Mouse (Mus musculus) left cerebral cortex, postnatal 14 days (tissue): ENCODE measurements around the gene Il31ra. TPM values are rescaled to one million over a fixed set of nuclear protein-coding genes. Genes with fewer than 3 reads are reported as not detected.
A peak's percentile ranks its signal among the peaks of the same experiment; 100 is the strongest.
"Not testable (repeated sequence)": the region's sequence is repeated elsewhere in the genome, so short reads cannot be mapped to it uniquely, and the experiment has no call there.

ENCODE experiments used
- DNase-seq, 2 experiments: peaks; one replicate each; pipeline ENCODE4 v3.0.0; 2021 to 2022; ENCODE audit warnings: low spot score in 2 of 2, mixed read lengths in 1 of 2
- intact Hi-C: fragments of 180-260 bp; cut with DNase I; formaldehyde crosslinking; loops from one replicate; pipeline ENCODE4 v1.15.1; 2025
- long read RNA-seq, 2 experiments: library from polyadenylated mRNA; stranded (forward); transcript quantifications; one replicate each; pipeline ENCODE4 v2.0.0; 2021
- total RNA-seq, 2 experiments: library from RNA; stranded (reverse); gene quantifications; 2 replicates each; pipeline ENCODE4 v1.2.3; 2021

Il31ra gene
- total RNA-seq, result under 1 TPM; 0.21 to 0.53 TPM
- long read RNA-seq, experiment 1, partial matches to known transcripts, result 0 of 2 reads
- long read RNA-seq, experiment 1, other reads (novel, unspliced or antisense), result 2 of 2 reads
- long read RNA-seq, experiment 2, partial matches to known transcripts, result 0 of 2 reads
- long read RNA-seq, experiment 2, other reads (novel, unspliced or antisense), result 2 of 2 reads

DNA sequence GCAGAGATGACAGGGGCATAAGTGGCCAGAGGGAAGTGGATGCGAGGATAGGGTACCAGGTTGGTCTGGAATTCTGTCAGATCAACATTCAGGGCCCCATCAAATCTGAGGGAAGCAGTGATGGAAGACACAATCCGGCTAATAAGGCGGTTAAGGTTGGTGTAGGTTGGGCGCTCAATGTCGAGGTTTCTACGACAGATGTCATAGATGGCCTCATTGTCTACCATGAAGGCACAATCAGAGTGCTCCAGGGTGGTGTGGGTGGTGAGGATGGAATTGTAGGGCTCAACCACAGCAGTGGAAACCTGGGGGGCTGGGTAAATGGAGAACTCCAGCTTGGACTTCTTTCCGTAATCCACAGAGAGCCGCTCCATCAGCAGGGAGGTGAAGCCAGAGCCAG, at the start of gene Il31ra:
Gene Il31ra (minus strand): TSS at position 101 of the 400 bp plus-strand sequence.
- DNase-seq, intact Hi-C loops: not testable (repeated sequence)

- intact Hi-C loops, result no loop called here
- DNase-seq, result no peak
Measured at GRCm38 (mm10) chr13:112642897-112643296, 48.7 kb upstream of the Il31ra start.

DNA sequence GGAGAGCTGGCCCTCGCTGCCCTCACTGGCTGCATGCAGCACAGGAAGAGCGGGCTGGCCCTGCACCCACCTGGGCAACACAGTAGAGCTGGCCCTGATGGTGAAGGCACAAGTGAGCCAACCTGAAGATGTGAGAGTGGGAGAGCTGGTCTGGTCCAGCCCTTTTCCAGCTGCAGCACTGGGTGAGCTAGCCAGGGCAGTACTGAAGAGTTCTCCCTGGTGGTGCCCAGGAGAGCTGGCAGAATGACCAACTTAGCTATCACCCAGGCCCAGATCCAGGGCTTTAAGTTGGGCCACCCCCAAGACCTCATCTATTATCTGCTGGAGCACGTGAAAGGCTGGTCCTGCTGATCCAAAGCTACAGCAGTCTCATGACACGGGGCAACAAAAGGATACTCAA, 45.0 kb upstream of the Il31ra start:
- intact Hi-C loops, result loop anchor here (5.0 kb wide), 1 partner anchor 662 kb away; no protein-coding TSS in a partner anchor
- no peak for DNase-seq

DNA sequence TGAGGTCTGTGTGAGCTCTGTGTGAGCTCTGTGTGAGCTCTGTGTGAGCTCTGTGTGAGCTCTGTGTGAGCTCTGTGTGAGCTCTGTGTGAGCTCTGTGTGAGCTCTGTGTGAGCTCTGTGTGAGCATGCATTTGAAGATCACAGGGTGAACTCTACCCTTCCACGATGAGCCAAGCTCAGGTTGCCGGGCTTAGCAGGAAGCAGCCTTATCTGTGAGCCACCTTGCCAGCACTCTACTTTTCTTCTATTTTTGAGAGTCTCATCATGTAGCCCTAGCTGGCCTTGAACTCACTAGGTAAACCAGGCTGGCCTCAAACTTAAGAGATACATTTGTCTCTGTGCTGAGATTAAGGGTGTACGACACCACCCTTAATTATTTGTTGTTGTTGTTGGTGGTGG, 42.3 kb upstream of the Il31ra start:
- intact Hi-C loops, result loop anchor here (5.0 kb wide), 1 partner anchor 659 kb away; no protein-coding TSS in a partner anchor
- no peak for DNase-seq

DNA sequence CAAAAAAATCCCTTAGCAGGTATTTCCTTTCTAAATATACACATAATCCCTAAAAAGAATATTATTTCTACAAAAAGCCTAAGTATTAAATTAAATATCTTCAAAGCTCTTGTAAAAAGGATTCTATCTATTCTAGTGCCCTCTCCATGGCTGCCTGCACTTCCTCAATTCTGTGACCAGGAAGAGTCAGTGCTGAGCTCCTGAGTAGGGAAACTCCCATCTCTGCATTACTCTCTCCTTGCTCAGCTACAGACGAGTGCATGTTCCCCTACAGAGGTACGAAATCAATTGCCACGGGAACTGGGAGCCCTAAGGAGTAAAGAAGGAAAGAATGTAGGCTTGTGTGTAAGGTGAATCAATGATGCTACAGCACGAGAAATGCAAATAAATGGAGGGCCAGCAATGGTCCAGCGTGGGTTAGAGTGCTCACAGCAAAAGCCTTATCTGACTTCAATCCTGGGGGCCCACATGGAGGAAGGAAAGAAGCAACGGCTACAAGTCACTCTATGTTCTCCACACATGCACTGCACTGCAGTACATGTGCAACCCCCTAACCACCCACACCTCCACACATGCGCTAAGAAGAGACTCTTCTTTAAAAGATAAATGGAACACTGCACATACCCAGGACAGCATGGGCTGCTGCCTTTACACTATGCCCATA, 41.1 kb upstream of the Il31ra start:
- intact Hi-C loops, result loop anchor here (5.0 kb wide), 1 partner anchor 658 kb away; no protein-coding TSS in a partner anchor
- DNase-seq, result peak in 1 of 2 experiments; percentile 6

GRCm38 (mm10) chr13:112625566-112625965, 31.4 kb upstream of the Il31ra start:
- intact Hi-C loops, result no loop called here
- DNase-seq, result no peak

GRCm38 (mm10) chr13:112624622-112625021, 30.5 kb upstream of the Il31ra start:
- intact Hi-C loops, result no loop called here
- DNase-seq, result no peak

DNA sequence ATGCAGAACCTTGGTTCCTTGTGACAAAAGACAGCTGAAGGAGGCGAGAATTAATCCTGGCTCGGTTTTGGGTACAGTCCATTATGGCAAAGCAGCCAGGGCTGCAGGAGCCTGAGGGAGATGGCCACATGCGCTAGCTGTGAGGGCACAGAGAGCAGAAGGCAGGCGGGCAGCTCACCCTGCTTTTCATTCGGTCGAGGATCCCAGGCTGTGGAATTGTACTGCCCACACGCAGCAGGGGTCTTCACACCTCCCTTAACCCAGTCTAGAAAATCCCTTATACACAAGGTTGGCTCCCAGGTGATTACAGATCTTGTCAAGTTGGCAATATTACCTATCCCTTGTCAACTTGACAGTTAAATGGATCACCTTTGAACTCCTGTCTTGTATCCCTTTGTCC, 29.5 kb upstream of the Il31ra start:
- intact Hi-C loops, result no loop called here
- no peak for DNase-seq

DNA sequence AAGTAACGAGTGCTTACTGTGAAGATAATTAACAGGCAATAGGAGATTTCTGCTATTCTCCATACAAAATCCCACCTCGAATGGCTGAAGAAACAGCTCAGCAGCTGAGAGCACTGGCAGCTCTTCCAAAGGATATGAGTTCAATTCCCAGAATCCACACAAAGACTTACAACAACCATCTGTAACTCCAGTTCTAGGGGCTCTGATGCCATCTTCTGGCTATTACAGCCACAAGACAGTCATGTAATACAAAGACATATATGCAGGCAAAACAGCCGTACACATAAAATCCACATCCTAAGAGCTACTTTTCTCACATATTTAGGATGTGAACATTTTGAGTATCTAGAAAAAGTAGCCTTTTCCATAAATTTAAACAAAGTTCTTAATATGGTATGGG, 27.4 kb upstream of the Il31ra start:
- DNase-seq, result no peak
- intact Hi-C loops, result no loop called here

- no peak for DNase-seq
- intact Hi-C loops, result no loop called here
Measured at GRCm38 (mm10) chr13:112608606-112609005, 14.4 kb upstream of the Il31ra start.

DNA sequence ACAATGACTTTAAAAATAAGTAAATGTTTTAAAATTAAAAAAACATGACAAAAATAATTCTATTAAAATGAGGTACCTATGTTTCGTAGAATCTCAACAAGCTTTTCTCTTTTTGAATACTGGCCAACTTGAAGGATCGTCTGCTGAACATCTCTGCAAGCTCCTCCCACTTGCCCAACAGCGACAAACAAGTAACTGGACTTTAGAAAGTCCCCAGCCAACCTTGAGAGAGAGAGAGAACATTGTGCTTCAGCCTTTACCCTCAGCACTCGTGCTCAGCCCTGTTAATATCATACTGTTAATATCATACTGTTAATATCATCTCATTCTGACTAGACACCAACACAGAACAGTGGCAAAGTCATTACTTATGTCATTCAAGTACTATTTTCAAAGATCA, 10.3 kb upstream of the Il31ra start:
- intact Hi-C loops, result no loop called here
- no peak for DNase-seq

DNA sequence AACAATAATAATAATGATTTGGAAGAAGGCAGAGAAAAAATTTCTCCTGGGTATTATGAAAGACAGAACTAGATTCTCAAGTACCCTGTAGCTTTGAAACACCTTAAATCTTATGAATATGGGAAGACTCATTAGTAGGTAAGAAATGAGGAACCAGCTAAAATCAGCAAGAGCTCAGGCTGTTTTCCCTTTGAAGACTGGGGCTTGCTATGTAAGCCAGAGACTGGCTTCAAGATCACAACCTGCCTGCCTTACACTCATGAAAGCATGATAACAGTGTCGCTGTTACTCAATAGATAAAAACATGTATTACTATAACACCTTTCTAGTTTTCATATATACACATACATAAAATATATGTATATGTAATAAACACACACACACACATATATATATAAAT, 9.7 kb upstream of the Il31ra start:
- intact Hi-C loops, result no loop called here

GRCm38 (mm10) chr13:112602607-112603006, 8.4 kb upstream of the Il31ra start:
- intact Hi-C loops, result no loop called here
- DNase-seq, result no peak

More for the DNA sequence above, 9.7 kb upstream of the Il31ra start:
- no peak for DNase-seq

DNA sequence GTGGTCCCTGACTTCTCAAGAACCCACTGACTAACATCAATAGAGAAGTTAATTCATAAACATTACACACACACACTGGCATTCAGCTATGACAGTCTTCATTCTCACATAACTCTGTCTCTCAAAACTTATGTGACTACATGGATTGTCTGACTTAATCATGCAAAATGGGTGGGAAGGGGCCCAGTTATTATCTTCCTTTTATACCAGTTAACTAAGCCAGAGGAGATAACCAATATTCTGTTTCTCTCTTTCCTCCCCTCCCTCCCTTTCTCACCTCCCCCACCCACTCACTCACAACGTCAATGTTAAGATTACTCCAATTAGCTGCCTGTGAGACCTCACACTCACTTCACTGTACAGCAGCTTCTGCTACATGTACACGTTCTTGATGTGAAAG, 3.9 kb downstream of the Il31ra start:
- intact Hi-C loops, result no loop called here
- DNase-seq, result no peak

DNA sequence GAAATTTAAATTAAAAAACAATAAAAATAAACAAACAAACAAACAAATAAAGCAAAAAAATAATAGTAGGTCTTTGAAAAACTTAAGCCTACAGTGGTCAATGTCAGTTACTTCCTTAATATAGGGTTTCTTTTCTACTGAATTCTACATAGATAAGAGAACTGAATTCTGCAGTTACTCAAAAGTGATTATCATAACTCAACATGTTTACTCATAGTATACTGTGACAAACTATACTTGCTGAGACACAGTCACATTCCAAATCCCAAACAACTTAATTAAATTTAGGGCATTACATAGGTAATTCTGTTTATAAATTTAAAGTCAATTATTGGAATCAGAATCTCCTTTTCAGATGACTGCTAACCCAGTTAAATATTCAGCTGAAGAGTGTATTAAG, 4.5 kb downstream of the Il31ra start:
- intact Hi-C loops, result no loop called here
- DNase-seq, result no peak

GRCm38 (mm10) chr13:112584556-112585237, 9.5 kb downstream of the Il31ra start:
- intact Hi-C loops, result no loop called here
- no peak for DNase-seq

DNA sequence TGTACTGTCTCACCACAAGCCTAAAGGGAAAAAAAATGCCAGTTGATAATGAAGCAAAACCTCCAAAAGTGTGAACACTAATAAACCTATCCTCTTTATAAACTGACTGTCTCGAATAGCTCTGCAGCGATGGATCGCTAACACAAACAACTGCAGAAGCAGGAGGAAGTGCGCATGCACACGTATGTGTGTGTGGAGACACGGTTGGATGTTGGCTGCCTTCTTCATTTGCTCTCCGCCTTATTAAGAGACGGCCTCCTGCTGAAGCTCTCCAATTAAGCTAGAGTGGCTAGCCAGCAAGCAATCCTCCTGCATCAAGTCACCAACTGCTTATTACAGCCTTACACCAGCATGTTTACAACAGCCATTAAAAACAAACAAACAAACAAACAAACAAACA, 11.9 kb downstream of the Il31ra start:
- DNase-seq, result no peak

DNA sequence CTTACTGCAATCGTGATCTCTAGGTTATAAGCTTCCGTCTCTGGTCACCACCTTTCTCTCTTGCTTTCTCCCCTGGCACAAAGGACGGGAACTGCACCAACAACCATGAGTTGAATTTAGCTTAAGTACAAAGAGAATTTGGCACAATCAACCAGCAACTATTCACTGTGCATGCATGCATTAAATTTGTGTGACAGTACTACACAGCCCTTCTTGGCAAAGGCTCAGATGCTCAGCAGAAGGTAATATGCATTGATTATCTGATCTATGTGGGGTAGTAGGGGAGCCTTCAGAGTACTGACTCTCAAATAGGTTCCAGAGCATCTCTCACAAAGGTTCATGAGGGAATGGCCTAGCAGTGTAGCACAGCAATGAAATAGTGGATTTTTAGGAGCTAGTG, 12.4 kb downstream of the Il31ra start:
- no peak for DNase-seq
- intact Hi-C loops, result no loop called here

More for the DNA sequence above, 11.9 kb downstream of the Il31ra start:
- intact Hi-C loops, result no loop called here

- intact Hi-C loops, result no loop called here
- DNase-seq, result no peak
Measured at GRCm38 (mm10) chr13:112580590-112581320, 13.4 kb downstream of the Il31ra start.

- peak; percentile 100 for DNase-seq
- intact Hi-C loops, result not testable (repeated sequence)
Measured at GRCm38 (mm10) chr13:112578041-112578440, 16.1 kb downstream of the Il31ra start.
